Mouse (Mus musculus) bone marrow, adult 2 months (tissue): ENCODE measurements around the gene Slc4a1.

ENCODE experiments used
- CTCF ChIP-seq: fragments of 200-500 bp; IDR thresholded peaks from 2 replicates; pipeline ENCODE4 v1.5.1; 2011; ENCODE audit warnings: low read length, control low read depth; ENCODE audit not compliant: control insufficient read depth, insufficient read depth
- POLR2A ChIP-seq: fragments of 200-500 bp; IDR thresholded peaks from 2 replicates; pipeline ENCODE4 v1.6.1; 2011; ENCODE audit warnings: low read depth, mild to moderate bottlenecking, control low read depth, low read length, borderline replicate concordance; ENCODE audit not compliant: control insufficient read depth

DNA sequence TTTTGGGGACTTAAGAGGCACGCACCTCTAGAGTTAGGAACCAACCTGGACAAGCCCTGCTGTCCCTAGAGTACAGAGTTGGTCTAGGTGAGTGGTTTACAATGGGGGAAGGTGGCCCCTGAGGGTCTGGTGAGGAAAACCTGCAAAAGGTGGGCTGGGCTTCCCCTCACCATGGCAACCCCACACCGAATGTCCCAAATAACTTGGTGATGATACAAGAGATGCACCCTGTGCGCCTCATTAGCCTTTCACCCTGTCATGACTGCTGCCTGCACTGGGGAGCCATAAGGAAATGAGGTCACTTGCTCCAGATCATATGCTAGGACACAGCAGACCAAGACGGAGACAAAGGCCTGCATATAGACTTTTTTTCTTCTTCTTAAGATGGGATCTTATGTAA lies 15.6 kb downstream of the Slc4a1 start:
- TF ChIP-seq CTCF: no peak
- TF ChIP-seq POLR2A: no peak
